Mouse (Mus musculus) ES-Bruce4 (cell line): ENCODE measurements around the gene Mettl7a1. TPM values are rescaled to one million over a fixed set of nuclear protein-coding genes. Genes with fewer than 3 reads are reported as not detected.
"Not testable (repeated sequence)": the region's sequence is repeated elsewhere in the genome, so short reads cannot be mapped to it uniquely, and the experiment has no call there.

ENCODE experiments used
- H3K27ac ChIP-seq: 2 replicates; pipeline ENCODE4 v1.5.1; 2012; ENCODE audit warnings: low read length, inconsistent platforms; ENCODE audit not compliant: insufficient read depth
- H3K27me3 ChIP-seq: 2 replicates; pipeline ENCODE4 v1.6.1; 2012; ENCODE audit warnings: mild to moderate bottlenecking, low read length, inconsistent platforms; ENCODE audit not compliant: control insufficient read depth, poor library complexity, insufficient read depth, severe bottlenecking
- H3K36me3 ChIP-seq: 2 replicates; pipeline ENCODE4 v1.6.1; 2012; ENCODE audit warnings: inconsistent platforms, mild to moderate bottlenecking, low read length, moderate library complexity; ENCODE audit not compliant: control insufficient read depth, poor library complexity, insufficient read depth, severe bottlenecking
- H3K4me1 ChIP-seq: one replicate; pipeline ENCODE4 v1.8.1; 2011; ENCODE audit warnings: low read length; ENCODE audit not compliant: control insufficient read depth, insufficient read depth
- H3K4me3 ChIP-seq: 2 replicates; pipeline ENCODE4 v1.5.1; 2011; ENCODE audit warnings: low read depth, mild to moderate bottlenecking, low read length
- H3K9ac ChIP-seq: 2 replicates; pipeline ENCODE4 v1.6.1; 2012; ENCODE audit warnings: low read depth, mild to moderate bottlenecking, inconsistent platforms; ENCODE audit not compliant: poor library complexity, severe bottlenecking
- H3K9me3 ChIP-seq: replicated peaks from 2 replicates; pipeline ENCODE4 v1.6.1; 2012; ENCODE audit warnings: mild to moderate bottlenecking, low read length, inconsistent platforms; ENCODE audit not compliant: control insufficient read depth, poor library complexity, insufficient read depth, severe bottlenecking
- CTCF ChIP-seq: IDR thresholded peaks from one replicate; pipeline ENCODE4 v1.8.1; 2011; ENCODE audit warnings: low read depth, low read length
- EP300 ChIP-seq: IDR thresholded peaks from 2 replicates; pipeline ENCODE4 v1.6.1; 2011; ENCODE audit warnings: low read depth, low read length; ENCODE audit not compliant: insufficient read depth
- POLR2A ChIP-seq: IDR thresholded peaks from one replicate; pipeline ENCODE4 v1.8.1; 2011; ENCODE audit warnings: low read length; ENCODE audit not compliant: insufficient read depth
- polyA plus RNA-seq: library from polyadenylated mRNA; stranded (reverse); fragments of >200 nt; gene quantifications from 2 replicates; pipeline ENCODE4 v1.2.4, GENCODE M21; 2011; ENCODE audit warnings: low read depth; ENCODE audit not compliant: missing spikeins, insufficient read depth, insufficient read length

The Mettl7a1 gene
- polyA plus RNA-seq, 1 experiment, result 9.7 TPM

GRCm38 (mm10) chr15:100355876-100356275, 51.9 kb downstream of the Mettl7a1 start:
- Histone ChIP-seq H3K36me3 (no peaks in the 10 kb centered on the region), H3K9ac (no peak overlapping the region), H3K27me3 (no peaks in the 10 kb centered on the region), H3K4me3 (no peak overlapping the region), H3K9me3 (no peaks in the 10 kb centered on the region), H3K27ac (no peak overlapping the region), H3K4me1 (no peaks in the 10 kb centered on the region)
- no peak for TF ChIP-seq EP300
- TF ChIP-seq CTCF, result no peak
- no peak for TF ChIP-seq POLR2A

- no peaks in the 10 kb centered on the region for H3K36me3 ChIP-seq
- TF ChIP-seq CTCF, result no peak
- H3K27me3 ChIP-seq, result no peaks in the 10 kb centered on the region
- H3K9ac ChIP-seq, result no peak within 1 kb of the TSS
- no peak within 1 kb of the TSS for H3K27ac ChIP-seq
- H3K4me3 ChIP-seq, result no peak within 1 kb of the TSS
- no peaks in the 10 kb centered on the region for H3K9me3 ChIP-seq
- H3K4me1 ChIP-seq, result no peaks in the 10 kb centered on the region
Observed at GRCm38 (mm10) chr15:100364242-100364641, 60.3 kb downstream of the Mettl7a1 start, which contains the start of gene Higd1c. Higd1c (plus strand) TSS chr15:100364542.

- not testable (repeated sequence) for H3K9ac ChIP-seq, H3K9me3 ChIP-seq, H3K27ac ChIP-seq, H3K4me1 ChIP-seq, H3K4me3 ChIP-seq, H3K27me3 ChIP-seq, H3K36me3 ChIP-seq
Observed at GRCm38 (mm10) chr15:100365967-100366366, 62.0 kb downstream of the Mettl7a1 start.

- Histone ChIP-seq H3K4me3 (no peak overlapping the region), H3K9me3 (no peaks in the 10 kb centered on the region), H3K9ac (no peak overlapping the region), H3K27ac (no peak overlapping the region), H3K27me3 (no peaks in the 10 kb centered on the region), H3K4me1 (no peaks in the 10 kb centered on the region), H3K36me3 (no peaks in the 10 kb centered on the region)
- TF ChIP-seq EP300, result no peak
- TF ChIP-seq CTCF, result no peak
- no peak for TF ChIP-seq POLR2A
Observed at GRCm38 (mm10) chr15:100367119-100367518, 63.2 kb downstream of the Mettl7a1 start.

GRCm38 (mm10) chr15:100375066-100375465, 71.1 kb downstream of the Mettl7a1 start:
- H3K4me3 ChIP-seq, result no peak overlapping the region
- H3K9ac ChIP-seq, result no peak overlapping the region
- no peak overlapping the region for H3K27ac ChIP-seq
- H3K9me3 ChIP-seq, result no peaks in the 10 kb centered on the region
- H3K27me3 ChIP-seq, result no peaks in the 10 kb centered on the region
- TF ChIP-seq CTCF (no peak), POLR2A (no peak), EP300 (no peak)
- H3K36me3 ChIP-seq, result no peaks in the 10 kb centered on the region
- H3K4me1 ChIP-seq, result no peaks in the 10 kb centered on the region

- H3K9me3 ChIP-seq, H3K36me3 ChIP-seq, H3K27me3 ChIP-seq, H3K9ac ChIP-seq, H3K4me1 ChIP-seq, H3K27ac ChIP-seq, H3K4me3 ChIP-seq: not testable (repeated sequence)
Observed at GRCm38 (mm10) chr15:100377847-100378505, 74.0 kb downstream of the Mettl7a1 start.

Other genes starting within 250 kb of the Mettl7a1 start
- gene Atf1, start 76.3 kb upstream of the Mettl7a1 start, polyA plus RNA-seq, result 55.8 and 60.3 TPM in 2 replicates
- 3.2 and 4.1 TPM in 2 replicates for gene Tmprss12, start 23.3 kb upstream of the Mettl7a1 start, polyA plus RNA-seq
- gene Mettl7a3, start 30.8 kb downstream of the Mettl7a1 start, polyA plus RNA-seq, result not detected in 2 replicates
- gene Methig1, start 49.0 kb downstream of the Mettl7a1 start, polyA plus RNA-seq, result not detected in 2 replicates
- gene Mettl7a2, start 49.1 kb downstream of the Mettl7a1 start, polyA plus RNA-seq, result not detected in 2 replicates
- not detected in 2 replicates for gene Higd1c, start 60.4 kb downstream of the Mettl7a1 start, polyA plus RNA-seq
- not detected in 2 replicates for gene Gm5475, start 118.0 kb downstream of the Mettl7a1 start, polyA plus RNA-seq
- 24.0 and 29.9 TPM in 2 replicates for gene Slc11a2, start 120.9 kb downstream of the Mettl7a1 start, polyA plus RNA-seq
- 9.5 and 10.3 TPM in 2 replicates for gene Letmd1, start 164.9 kb downstream of the Mettl7a1 start, polyA plus RNA-seq
- 6.6 and 6.8 TPM in 2 replicates for gene Csrnp2, start 191.3 kb downstream of the Mettl7a1 start, polyA plus RNA-seq
- gene Tfcp2, start 247.9 kb downstream of the Mettl7a1 start, polyA plus RNA-seq, result 14.2 and 15.7 TPM in 2 replicates